Mouse (Mus musculus) MEL (cell line): ENCODE data around the gene Cdcp1. TPM values are rescaled to one million over a fixed set of nuclear protein-coding genes. Genes with fewer than 3 reads are reported as not detected.

Experiments
- DNase-seq: peaks from one replicate; pipeline ENCODE4 v3.0.0; 2011; ENCODE audit warnings: low read depth, low spot score
- H3K27ac ChIP-seq: 2 replicates; pipeline ENCODE4 v1.5.1; 2012; ENCODE audit warnings: low read depth, mild to moderate bottlenecking, control low read depth, low read length, moderate library complexity; ENCODE audit not compliant: control insufficient read depth
- H3K27me3 ChIP-seq, 2 experiments: fragments of 150-350 bp in 1 of 2; sonication (generic) in 1 of 2; 2 replicates each; pipeline ENCODE4 v1.6.1; 2012; ENCODE audit warnings: low read length in 2 of 2, mild to moderate bottlenecking in 2 of 2, improper control_type of control experiment in 1 of 2, moderate library complexity in 1 of 2; ENCODE audit not compliant: insufficient read depth in 2 of 2, control insufficient read depth in 1 of 2
- H3K36me3 ChIP-seq, 2 experiments: 2 replicates each; pipeline ENCODE4 v1.6.1; 2012 to 2014; ENCODE audit warnings: low read length in 2 of 2, improper control_type of control experiment in 1 of 2, inconsistent platforms in 1 of 2, mild to moderate bottlenecking in 1 of 2; ENCODE audit not compliant: insufficient read depth in 2 of 2, control insufficient read depth in 1 of 2
- H3K4me1 ChIP-seq, 2 experiments: fragments of 150-350 bp in 1 of 2; sonication (generic) in 1 of 2; 2 replicates each; pipeline ENCODE4 v1.6.1; 2012; ENCODE audit warnings: low read length in 2 of 2, improper control_type of control experiment in 1 of 2, mild to moderate bottlenecking in 1 of 2; ENCODE audit not compliant: insufficient read depth in 2 of 2, control insufficient read depth in 1 of 2
- H3K4me3 ChIP-seq, 2 experiments: fragments of 150-350 bp in 1 of 2; sonication (generic) in 1 of 2; 2 replicates each; pipeline ENCODE4 v1.5.1; 2012; ENCODE audit warnings: low read depth in 2 of 2, low read length in 2 of 2, mild to moderate bottlenecking in 2 of 2, moderate library complexity in 2 of 2, control low read depth in 1 of 2, improper control_type of control experiment in 1 of 2; ENCODE audit not compliant: control insufficient read depth in 1 of 2, insufficient read depth in 1 of 2
- H3K79me2 ChIP-seq: 2 replicates; pipeline ENCODE4 v1.6.1; 2012; ENCODE audit warnings: mild to moderate bottlenecking, low read length, moderate library complexity; ENCODE audit not compliant: control insufficient read depth, poor library complexity, insufficient read depth
- H3K9ac ChIP-seq: 2 replicates; pipeline ENCODE4 v1.6.1; 2012; ENCODE audit warnings: low read depth, mild to moderate bottlenecking, control low read depth, low read length, moderate library complexity; ENCODE audit not compliant: control insufficient read depth, poor library complexity, severe bottlenecking
- H3K9me3 ChIP-seq: fragments of 150-350 bp; sonication (generic); replicated peaks from 2 replicates; pipeline ENCODE4 v1.6.1; 2012; ENCODE audit warnings: mild to moderate bottlenecking, low read length, improper control_type of control experiment, moderate library complexity; ENCODE audit not compliant: insufficient read depth
- CTCF ChIP-seq, 3 experiments: IDR thresholded peaks in 2 of 3; conservative IDR thresholded peaks in 1 of 3; 2 replicates each; pipeline ENCODE4 v1.5.1; 2011 to 2012; ENCODE audit warnings: low read length in 3 of 3, low read depth in 2 of 3, mild to moderate bottlenecking in 2 of 3, improper control_type of control experiment in 1 of 3, inconsistent platforms in 1 of 3, mixed read lengths in 1 of 3, moderate library complexity in 1 of 3; ENCODE audit not compliant: control insufficient read depth in 1 of 3, insufficient read depth in 1 of 3, poor library complexity in 1 of 3, severe bottlenecking in 1 of 3
- GATA1 ChIP-seq: IDR thresholded peaks from 2 replicates; pipeline ENCODE4 v1.6.1; 2011; ENCODE audit warnings: low read depth, low read length, improper control_type of control experiment
- HCFC1 ChIP-seq: IDR thresholded peaks from 2 replicates; pipeline ENCODE4 v1.6.1; 2012; ENCODE audit warnings: low read depth, mild to moderate bottlenecking, inconsistent platforms, low read length, improper control_type of control experiment, moderate library complexity
- MYB ChIP-seq: IDR thresholded peaks from 2 replicates; pipeline ENCODE4 v1.6.1; 2011; ENCODE audit warnings: mild to moderate bottlenecking, low read depth, low read length, improper control_type of control experiment
- POLR2A ChIP-seq, 2 experiments: IDR thresholded peaks; 2 replicates each; pipeline ENCODE4 v1.6.1; 2011 to 2012; ENCODE audit warnings: low read length in 2 of 2, mild to moderate bottlenecking in 2 of 2, control low read depth in 1 of 2, improper control_type of control experiment in 1 of 2, low read depth in 1 of 2, moderate library complexity in 1 of 2; ENCODE audit not compliant: control insufficient read depth in 1 of 2, insufficient read depth in 1 of 2, poor library complexity in 1 of 2
- RCOR1 ChIP-seq: IDR thresholded peaks from 2 replicates; pipeline ENCODE4 v1.6.1; 2012; ENCODE audit warnings: low read depth, mild to moderate bottlenecking, inconsistent platforms, low read length, improper control_type of control experiment
- SIN3A ChIP-seq: IDR thresholded peaks from 2 replicates; pipeline ENCODE4 v1.6.1; 2012; ENCODE audit warnings: low read length, improper control_type of control experiment, inconsistent platforms
- TAL1 ChIP-seq: IDR thresholded peaks from 2 replicates; pipeline ENCODE4 v1.6.1; 2012; ENCODE audit warnings: mild to moderate bottlenecking, inconsistent platforms, low read length, moderate library complexity, mixed read lengths
- TCF12 ChIP-seq: IDR thresholded peaks from 2 replicates; pipeline ENCODE4 v1.6.1; 2014; ENCODE audit warnings: low read depth, mild to moderate bottlenecking, inconsistent platforms, low read length, improper control_type of control experiment, moderate library complexity
- ZNF384 ChIP-seq: IDR thresholded peaks from 2 replicates; pipeline ENCODE4 v1.6.1; 2012; ENCODE audit warnings: low read depth, mild to moderate bottlenecking, inconsistent platforms, low read length, improper control_type of control experiment
- polyA plus RNA-seq, 2 experiments: library from polyadenylated mRNA; stranded (reverse) in 1 of 2; unstranded in 1 of 2; fragments of >175 nt in 1 of 2; fragments of >200 nt in 1 of 2; gene quantifications; 2 replicates each; pipeline versions ENCODE4 v1.2.1 to v1.2.4; 2012; ENCODE audit warnings: low replicate concordance in 2 of 2, low read depth in 1 of 2; ENCODE audit not compliant: insufficient read length in 2 of 2, insufficient read depth in 1 of 2, missing spikeins in 1 of 2
- total RNA-seq: library from RNA; depleted of rRNA; stranded (reverse); fragments of 300-350 nt; gene quantifications from 2 replicates; pipeline ENCODE4 v1.2.3, GENCODE M21; 2012

Cdcp1 gene
- total and polyA plus RNA-seq, 3 experiments = not detected

DNA sequence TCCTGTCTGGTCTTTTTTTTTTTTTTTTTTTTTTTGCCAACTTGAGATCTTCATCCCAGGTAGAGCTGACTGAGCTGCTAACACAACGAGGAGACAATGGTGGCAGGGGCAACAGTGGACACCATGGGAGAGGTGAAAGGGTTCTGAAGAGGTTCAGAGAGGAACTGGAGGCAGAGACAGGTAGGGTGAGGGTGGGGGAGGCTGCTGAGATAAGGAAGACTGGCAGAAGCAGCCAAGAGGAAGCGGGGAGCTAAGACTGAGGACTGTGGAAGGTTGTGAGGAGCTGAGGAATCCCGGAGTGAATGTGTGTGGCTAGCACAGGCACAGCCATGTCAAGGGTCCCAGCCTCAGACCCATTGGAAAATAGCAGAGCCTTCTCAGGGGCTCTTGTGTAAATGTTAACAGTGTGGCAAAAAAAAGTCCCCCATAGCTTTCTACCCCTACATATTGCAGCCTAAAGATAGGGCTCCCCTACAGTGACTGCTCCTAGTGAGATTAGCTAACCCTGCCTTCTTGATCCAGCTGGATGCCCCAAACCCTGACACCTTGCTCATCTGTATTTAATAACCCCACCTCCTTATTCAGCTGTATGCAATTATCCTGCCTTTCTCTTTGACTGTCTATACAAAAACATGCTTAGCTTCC is 11.4 kb upstream of the Cdcp1 start:
- Histone ChIP-seq H3K27me3 (no peaks in the 10 kb centered on the region; a peak in 1 of 4 replicates), H3K9ac (no peak overlapping the region), H3K4me1 (peaks cover 4 to 17% of the 10 kb centered on the region in 2 experiments), H3K27ac (no peak overlapping the region), H3K36me3 (peaks cover 0 to 11% of the 10 kb centered on the region in 2 experiments; a peak in 2 of 4 replicates), H3K4me3 (no peak overlapping the region), H3K9me3 (no peaks in the 10 kb centered on the region), H3K79me2 (no peaks in the 10 kb centered on the region)
- peak; percentile 13; the same call in 1 of the 2 replicates for TF ChIP-seq GATA1
- TF ChIP-seq ZNF384 = peak; percentile 69
- TF ChIP-seq MYB = no peak
- no peak for TF ChIP-seq SIN3A
- TF ChIP-seq RCOR1 = peak; percentile 35; the same call in 1 of the 2 replicates
- no peak for TF ChIP-seq POLR2A (IDR thresholded peaks at IDR 0.05; ENCODE audit: control insufficient read depth in 1 of 2, insufficient read depth in 1 of 2, low read depth in 1 of 2, low read length in 2 of 2, poor library complexity in 1 of 2)
- TF ChIP-seq TAL1 = peak; percentile 62
- peak; percentile 20; the same call in 1 of the 2 replicates for TF ChIP-seq TCF12
- DNase-seq = peak; percentile 42

DNA sequence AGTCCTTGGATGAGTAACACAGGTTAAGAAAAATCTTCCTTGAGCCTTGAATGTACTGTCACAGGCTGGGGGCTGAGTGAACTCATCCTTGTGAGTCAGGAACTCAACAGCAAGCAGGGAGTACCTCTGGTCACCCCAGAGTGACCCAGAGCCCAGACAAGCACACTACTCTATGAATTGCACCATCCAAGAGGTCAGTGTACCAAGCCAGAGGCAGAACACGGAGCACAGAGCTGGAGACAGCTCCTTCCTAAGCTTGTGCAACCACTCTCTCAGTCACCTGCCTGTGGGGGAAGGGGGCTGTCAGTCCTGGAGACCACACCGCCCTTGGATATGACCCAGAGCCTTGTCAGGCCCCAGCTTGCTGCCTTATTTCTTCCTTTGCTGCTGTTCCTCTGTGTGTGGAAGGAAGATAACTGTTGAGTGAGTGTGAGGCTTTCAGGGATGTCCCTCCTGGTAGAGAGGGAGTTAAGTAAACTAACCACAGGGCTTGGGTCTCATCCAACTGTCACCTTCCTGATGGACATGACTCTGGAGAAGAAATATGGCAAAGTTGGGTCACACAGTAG is 9.1 kb upstream of the Cdcp1 start:
- H3K27ac ChIP-seq = no peak overlapping the region
- TF ChIP-seq HCFC1 (no peak), TAL1 (peak; percentile 41)
- H3K9me3 ChIP-seq = no peaks in the 10 kb centered on the region
- H3K4me3 ChIP-seq = no peak overlapping the region
- peak; percentile 20 for DNase-seq
- peaks cover 0 to 11% of the 10 kb centered on the region in 2 experiments; a peak in 2 of 4 replicates for H3K36me3 ChIP-seq
- H3K4me1 ChIP-seq = peaks cover 4 to 17% of the 10 kb centered on the region in 2 experiments
- no peak overlapping the region for H3K9ac ChIP-seq
- H3K27me3 ChIP-seq = no peaks in the 10 kb centered on the region; a peak in 2 of 4 replicates
- no peaks in the 10 kb centered on the region for H3K79me2 ChIP-seq

DNA sequence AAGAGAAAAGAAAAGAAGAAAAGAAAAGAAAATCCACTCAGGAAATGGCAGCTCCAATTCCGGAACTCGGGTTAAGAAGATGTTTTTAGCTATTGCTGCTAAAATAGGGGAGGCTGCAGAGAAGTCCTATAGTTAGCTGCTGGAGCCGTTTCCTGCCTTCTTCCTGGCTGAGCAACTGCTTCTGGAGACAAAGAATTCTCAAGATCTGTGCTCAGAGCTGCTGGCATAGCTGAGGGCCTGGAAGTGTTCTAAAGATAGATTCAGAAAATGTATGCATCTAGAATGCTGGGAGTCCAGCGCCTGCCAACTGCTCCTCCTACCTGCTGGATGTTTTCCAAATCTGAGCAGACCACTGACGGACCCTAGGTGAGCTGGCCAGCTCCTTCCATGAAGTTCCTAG is 4.0 kb upstream of the Cdcp1 start:
- no peak overlapping the region for H3K27ac ChIP-seq
- no peaks in the 10 kb centered on the region for H3K9me3 ChIP-seq
- no peak overlapping the region for H3K9ac ChIP-seq
- no peak overlapping the region for H3K4me3 ChIP-seq
- no peaks in the 10 kb centered on the region for H3K79me2 ChIP-seq
- no peaks in the 10 kb centered on the region for H3K36me3 ChIP-seq
- H3K4me1 ChIP-seq = 0 out of 4 replicates have a peak, but pooled peaks cover 0 to 2% of the 10 kb centered on the region in 2 experiments
- DNase-seq = no peak
- no peak for TF ChIP-seq CTCF (IDR thresholded peaks at IDR 0.05 in 2 of 3, conservative IDR thresholded peaks at IDR 0.05 in 1 of 3; ENCODE audit: control insufficient read depth in 1 of 3, insufficient read depth in 1 of 3, low read depth in 2 of 3, low read length in 3 of 3, poor library complexity in 1 of 3, severe bottlenecking in 1 of 3)
- TF ChIP-seq, all 39 proteins: peak for 0
- H3K27me3 ChIP-seq = peaks cover 0 to 2% of the 10 kb centered on the region in 2 experiments; a peak in 2 of 4 replicates
